Mouse (Mus musculus): ENCODE results near the gene Lcat. TPM values are rescaled to one million over a fixed set of nuclear protein-coding genes. Genes with fewer than 3 reads are reported as not detected.

Gene Lcat
- polyA plus RNA-seq, 1 experiment = 2.8 TPM

- Histone ChIP-seq H3K4me3 (ENCODE audit: low read depth, low read length) (no peak overlapping the region), H3K9me3 (replicated peaks; ENCODE audit: control insufficient read depth, insufficient read depth, low read length, poor library complexity, severe bottlenecking) (no peaks in the 10 kb centered on the region), H3K27ac (ENCODE audit: insufficient read depth, low read length) (no peak overlapping the region), H3K36me3 (ENCODE audit: control insufficient read depth, insufficient read depth, low read length, poor library complexity, severe bottlenecking) (peaks cover 37% of the 10 kb centered on the region), H3K9ac (ENCODE audit: low read depth, poor library complexity, severe bottlenecking) (no peak overlapping the region), H3K4me1 (ENCODE audit: control insufficient read depth, insufficient read depth, low read length) (no peaks in the 10 kb centered on the region), H3K27me3 (ENCODE audit: control insufficient read depth, insufficient read depth, low read length, poor library complexity, severe bottlenecking) (no peaks in the 10 kb centered on the region)
- TF ChIP-seq CTCF (IDR thresholded peaks at IDR 0.05; ENCODE audit: low read depth, low read length) = peak; percentile 52
- no peak for TF ChIP-seq EP300 (IDR thresholded peaks at IDR 0.05; ENCODE audit: insufficient read depth, low read depth, low read length)
These were observed 50.8 kb downstream of the Lcat start for GRCm38 (mm10) chr8:105892432-105892831.

DNA sequence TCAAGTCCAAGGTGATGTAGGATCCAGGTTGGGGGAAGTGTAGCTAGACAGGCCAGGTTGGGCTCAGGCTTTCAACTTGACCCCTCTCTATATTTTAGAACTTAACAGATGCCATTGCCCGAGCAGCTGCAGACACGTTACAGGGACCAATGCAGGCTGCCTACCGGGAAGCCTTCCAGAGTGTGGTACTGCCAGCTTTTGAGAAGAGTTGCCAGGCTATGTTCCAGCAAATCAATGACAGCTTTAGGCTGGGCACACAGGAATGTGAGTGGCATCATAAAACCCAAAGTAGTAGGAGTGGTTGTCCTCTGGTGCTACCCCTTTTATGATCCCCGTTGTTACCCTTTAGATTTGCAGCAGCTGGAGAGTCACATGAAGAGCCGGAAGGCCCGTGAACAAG is 52.3 kb downstream of the Lcat start:
- no peak overlapping the region for H3K27ac ChIP-seq (ENCODE audit: insufficient read depth, low read length)
- no peak overlapping the region for H3K4me3 ChIP-seq (ENCODE audit: low read depth, low read length)
- H3K36me3 ChIP-seq (ENCODE audit: control insufficient read depth, insufficient read depth, low read length, poor library complexity, severe bottlenecking) = peaks cover 52% of the 10 kb centered on the region
- H3K9ac ChIP-seq (ENCODE audit: low read depth, poor library complexity, severe bottlenecking) = no peak overlapping the region
- TF ChIP-seq CTCF (IDR thresholded peaks at IDR 0.05; ENCODE audit: low read depth, low read length) (no peak), POLR2A (IDR thresholded peaks at IDR 0.05; ENCODE audit: insufficient read depth, low read length) (no peak), EP300 (IDR thresholded peaks at IDR 0.05; ENCODE audit: insufficient read depth, low read depth, low read length) (no peak)
- H3K4me1 ChIP-seq (ENCODE audit: control insufficient read depth, insufficient read depth, low read length) = no peaks in the 10 kb centered on the region
- H3K9me3 ChIP-seq (replicated peaks; ENCODE audit: control insufficient read depth, insufficient read depth, low read length, poor library complexity, severe bottlenecking) = no peaks in the 10 kb centered on the region
- H3K27me3 ChIP-seq (ENCODE audit: control insufficient read depth, insufficient read depth, low read length, poor library complexity, severe bottlenecking) = no peaks in the 10 kb centered on the region

- Histone ChIP-seq H3K4me1 (ENCODE audit: control insufficient read depth, insufficient read depth, low read length) (no peaks in the 10 kb centered on the region), H3K36me3 (ENCODE audit: control insufficient read depth, insufficient read depth, low read length, poor library complexity, severe bottlenecking) (peaks cover 62% of the 10 kb centered on the region), H3K27ac (ENCODE audit: insufficient read depth, low read length) (no peak overlapping the region), H3K9ac (ENCODE audit: low read depth, poor library complexity, severe bottlenecking) (no peak overlapping the region), H3K9me3 (replicated peaks; ENCODE audit: control insufficient read depth, insufficient read depth, low read length, poor library complexity, severe bottlenecking) (no peaks in the 10 kb centered on the region), H3K27me3 (ENCODE audit: control insufficient read depth, insufficient read depth, low read length, poor library complexity, severe bottlenecking) (no peaks in the 10 kb centered on the region), H3K4me3 (ENCODE audit: low read depth, low read length) (no peak overlapping the region)
- TF ChIP-seq POLR2A (IDR thresholded peaks at IDR 0.05; ENCODE audit: insufficient read depth, low read length) = no peak
- no peak for TF ChIP-seq EP300 (IDR thresholded peaks at IDR 0.05; ENCODE audit: insufficient read depth, low read depth, low read length)
- no peak for TF ChIP-seq CTCF (IDR thresholded peaks at IDR 0.05; ENCODE audit: low read depth, low read length)
These were observed 53.3 kb downstream of the Lcat start for GRCm38 (mm10) chr8:105889756-105890465.

Other genes with a start within 250 kb of the Lcat start
- 30.1 and 36.7 TPM in 2 replicates for gene Acd, start 242.3 kb downstream of the Lcat start, polyA plus RNA-seq (2011; ENCODE audit: insufficient read depth, insufficient read length, low read depth, missing spikeins)
- 10.4 and 10.9 TPM in 2 replicates for gene Pard6a, start 242.2 kb downstream of the Lcat start, polyA plus RNA-seq (2011; ENCODE audit: insufficient read depth, insufficient read length, low read depth, missing spikeins)
- not detected in 2 replicates for gene 4933405L10Rik, start 235.7 kb downstream of the Lcat start, polyA plus RNA-seq (2011; ENCODE audit: insufficient read depth, insufficient read length, low read depth, missing spikeins)
- 18.6 and 20.1 TPM in 2 replicates for gene Enkd1, start 235.2 kb downstream of the Lcat start, polyA plus RNA-seq (2011; ENCODE audit: insufficient read depth, insufficient read length, low read depth, missing spikeins)
- 6.4 and 7.2 TPM in 2 replicates for gene Gfod2, start 184.7 kb downstream of the Lcat start, polyA plus RNA-seq (2011; ENCODE audit: insufficient read depth, insufficient read length, low read depth, missing spikeins)
- 17.1 and 18.5 TPM in 2 replicates for gene Ranbp10, start 116.0 kb downstream of the Lcat start, polyA plus RNA-seq (2011; ENCODE audit: insufficient read depth, insufficient read length, low read depth, missing spikeins)
- gene Tsnaxip1, start 115.7 kb downstream of the Lcat start, polyA plus RNA-seq (2011; ENCODE audit: insufficient read depth, insufficient read length, low read depth, missing spikeins) = 0.33 TPM in 1 of 2 replicates, not detected in the other
- gene Cenpt, start 90.1 kb downstream of the Lcat start, polyA plus RNA-seq (2011; ENCODE audit: insufficient read depth, insufficient read length, low read depth, missing spikeins) = 86.3 and 97.6 TPM in 2 replicates
- 29.6 and 31.0 TPM in 2 replicates for gene Thap11, start 88.2 kb downstream of the Lcat start, polyA plus RNA-seq (2011; ENCODE audit: insufficient read depth, insufficient read length, low read depth, missing spikeins)
- gene Nutf2, start 82.8 kb downstream of the Lcat start, polyA plus RNA-seq (2011; ENCODE audit: insufficient read depth, insufficient read length, low read depth, missing spikeins) = 29.9 and 30.2 TPM in 2 replicates
- gene Edc4, start 62.5 kb downstream of the Lcat start, polyA plus RNA-seq (2011; ENCODE audit: insufficient read depth, insufficient read length, low read depth, missing spikeins) = 45.2 and 51.6 TPM in 2 replicates
- gene Nrn1l, start 49.8 kb downstream of the Lcat start, polyA plus RNA-seq (2011; ENCODE audit: insufficient read depth, insufficient read length, low read depth, missing spikeins) = 1.1 and 2.7 TPM in 2 replicates
- 27.4 and 31.3 TPM in 2 replicates for gene Pskh1, start 42.9 kb downstream of the Lcat start, polyA plus RNA-seq (2011; ENCODE audit: insufficient read depth, insufficient read length, low read depth, missing spikeins)
- gene Ctrl, start 9.5 kb downstream of the Lcat start, polyA plus RNA-seq (2011; ENCODE audit: insufficient read depth, insufficient read length, low read depth, missing spikeins) = 0.78 and 1.7 TPM in 2 replicates
- gene Psmb10, start 4.9 kb downstream of the Lcat start, polyA plus RNA-seq (2011; ENCODE audit: insufficient read depth, insufficient read length, low read depth, missing spikeins) = 46.1 and 53.1 TPM in 2 replicates
- 57.1 and 65.1 TPM in 2 replicates for gene Slc12a4, start 22.7 kb upstream of the Lcat start, polyA plus RNA-seq (2011; ENCODE audit: insufficient read depth, insufficient read length, low read depth, missing spikeins)
- gene Dpep3, start 36.0 kb upstream of the Lcat start, polyA plus RNA-seq (2011; ENCODE audit: insufficient read depth, insufficient read length, low read depth, missing spikeins) = 0.47 and 0.48 TPM in 2 replicates
- gene Dus2, start 48.0 kb upstream of the Lcat start, polyA plus RNA-seq (2011; ENCODE audit: insufficient read depth, insufficient read length, low read depth, missing spikeins) = 14.4 and 19.3 TPM in 2 replicates
- not detected in 2 replicates for gene Dpep2nb, start 62.6 kb upstream of the Lcat start, polyA plus RNA-seq (2011; ENCODE audit: insufficient read depth, insufficient read length, low read depth, missing spikeins)
- gene Ddx28, start 68.5 kb upstream of the Lcat start, polyA plus RNA-seq (2011; ENCODE audit: insufficient read depth, insufficient read length, low read depth, missing spikeins) = 8.7 and 8.8 TPM in 2 replicates
- gene Nfatc3, start 115.5 kb upstream of the Lcat start, polyA plus RNA-seq (2011; ENCODE audit: insufficient read depth, insufficient read length, low read depth, missing spikeins) = 68.9 and 78.3 TPM in 2 replicates
- 10.8 and 13.2 TPM in 2 replicates for gene Esrp2, start 193.6 kb upstream of the Lcat start, polyA plus RNA-seq (2011; ENCODE audit: insufficient read depth, insufficient read length, low read depth, missing spikeins)
- gene Pla2g15, start 207.0 kb upstream of the Lcat start, polyA plus RNA-seq (2011; ENCODE audit: insufficient read depth, insufficient read length, low read depth, missing spikeins) = 18.0 and 19.6 TPM in 2 replicates
- gene Slc7a6, start 225.5 kb upstream of the Lcat start, polyA plus RNA-seq (2011; ENCODE audit: insufficient read depth, insufficient read length, low read depth, missing spikeins) = 75.7 and 82.1 TPM in 2 replicates